Mouse (Mus musculus) Muller cell, postnatal 12 days (primary cell): ENCODE measurements around the gene Usf2.

Experiments used
- DNase-seq: peaks from one replicate; pipeline ENCODE4 v3.0.0-alpha.2; 2015; ENCODE audit errors: inconsistent ontology term

Usf2 gene

DNA sequence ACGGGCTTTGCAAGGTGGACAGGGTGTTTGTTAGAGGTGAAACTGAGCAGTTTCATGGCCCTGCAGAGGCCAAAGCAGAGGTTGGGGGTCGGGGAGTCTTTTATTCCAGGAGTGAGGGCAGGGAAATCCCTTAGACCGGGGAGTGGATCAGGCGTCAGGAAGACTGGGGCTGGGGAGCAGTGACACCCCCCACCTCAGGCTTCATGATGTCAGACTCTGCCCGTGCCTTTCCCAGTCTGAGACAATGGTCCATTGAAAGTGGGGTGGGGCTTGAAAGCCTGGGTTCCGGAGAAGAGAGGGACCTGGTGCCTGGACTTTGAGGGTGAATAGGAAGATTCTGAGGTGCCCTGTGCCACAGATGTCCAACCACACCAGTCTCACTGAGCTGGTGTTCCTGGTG, 39.9 kb downstream of the Usf2 start:
- DNase-seq = no peak

DNA sequence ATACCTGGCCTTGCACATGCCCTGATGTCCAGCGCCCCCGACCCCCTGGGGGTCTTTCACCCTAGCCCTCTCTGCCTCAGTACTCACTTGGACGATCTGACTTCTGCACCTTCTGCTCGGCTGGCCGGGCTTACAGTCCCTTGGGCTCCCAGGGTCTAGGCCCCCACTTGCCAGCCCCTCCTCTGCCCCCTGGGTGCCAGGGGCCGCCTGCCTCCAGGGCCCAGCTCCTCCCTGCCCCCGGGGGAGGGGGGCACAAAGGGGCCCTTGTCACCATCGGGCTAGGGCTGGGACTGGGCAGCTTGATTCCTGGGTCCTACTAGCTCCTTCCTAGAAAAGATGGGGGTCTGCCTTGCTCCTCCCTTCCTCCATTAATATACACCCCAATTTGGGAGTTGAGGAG, 41.9 kb downstream of the Usf2 start, which contains the start of gene Mag:
Mag (minus strand) TSS at position 142 of the 400 bp plus-strand sequence.
- no peak for DNase-seq

DNA sequence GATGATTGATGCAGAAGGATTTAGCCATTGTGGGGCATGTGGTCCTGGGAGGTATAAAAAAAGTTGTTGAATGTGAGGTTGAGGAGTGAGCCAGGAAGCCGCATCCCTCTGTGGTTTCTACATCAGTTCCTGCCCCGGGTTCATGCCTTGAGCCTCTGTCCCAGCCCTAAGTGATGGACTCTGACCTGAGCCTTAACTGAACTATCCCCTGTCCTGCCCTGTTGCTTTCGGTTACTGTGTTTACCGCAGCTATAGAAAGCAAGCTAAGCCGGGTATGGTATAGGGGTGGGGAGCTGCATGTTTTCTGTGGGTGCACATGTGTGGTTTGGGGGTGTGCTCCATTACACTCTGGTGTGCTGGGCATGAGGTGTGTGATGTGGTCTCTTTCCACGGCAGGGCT, 46.8 kb downstream of the Usf2 start:
- DNase-seq = no peak

DNA sequence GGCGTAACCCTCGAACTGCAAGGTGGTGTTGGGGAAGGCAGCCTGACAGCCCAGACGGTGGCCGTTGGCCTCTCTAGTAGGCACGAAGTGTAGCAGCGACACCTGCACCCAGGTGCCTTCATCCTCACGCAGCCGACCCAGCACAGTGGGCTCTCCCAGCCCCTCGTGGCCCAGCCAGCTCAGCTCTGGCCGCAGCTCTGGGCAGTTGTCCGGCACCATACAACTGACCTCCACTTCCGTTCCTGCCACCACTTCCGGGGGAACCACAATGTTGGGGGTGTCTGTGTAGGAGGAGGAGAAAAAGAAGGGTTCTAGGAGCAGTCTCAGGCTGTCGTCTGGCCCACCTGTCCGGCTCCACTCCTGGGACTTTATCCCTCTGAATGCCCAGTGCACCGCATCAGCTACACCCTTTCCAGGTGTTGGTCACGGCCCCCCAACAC, 47.6 kb downstream of the Usf2 start:
- DNase-seq = no peak

DNA sequence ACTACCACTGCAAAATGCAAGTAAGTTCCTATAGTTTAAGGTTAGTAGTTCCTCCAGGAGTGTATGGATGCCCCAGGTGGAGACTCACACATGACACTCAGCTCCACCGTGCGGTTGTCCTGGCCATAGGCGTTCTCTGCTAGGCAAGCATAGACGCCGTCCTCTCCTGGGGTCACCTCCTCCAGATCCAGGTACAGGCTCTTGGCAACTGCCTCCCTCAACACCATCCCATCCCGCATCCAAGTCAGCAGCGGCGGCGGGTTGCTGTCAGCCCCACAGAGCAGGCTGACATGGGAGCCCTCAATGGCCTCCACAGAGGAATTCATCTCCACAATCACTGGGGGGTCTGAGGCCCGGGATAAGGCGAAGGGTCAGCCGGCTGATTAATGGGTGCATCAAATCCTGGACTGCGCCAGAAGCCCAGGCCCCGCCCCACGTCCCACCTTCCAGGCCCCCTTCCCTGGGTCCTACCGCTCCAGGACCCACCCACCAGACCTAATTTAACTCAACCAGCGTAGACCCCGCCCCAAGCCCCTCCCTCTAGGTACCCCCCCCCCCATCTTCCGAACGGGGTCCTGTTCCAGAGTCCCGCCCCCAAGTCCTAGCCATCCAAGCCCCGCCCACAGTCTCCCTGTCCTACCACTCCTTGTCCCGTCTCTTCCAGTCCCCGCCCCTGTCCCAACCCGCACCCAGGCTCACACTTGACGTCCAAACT, 48.2 kb downstream of the Usf2 start:
- peak; percentile 14 for DNase-seq

DNA sequence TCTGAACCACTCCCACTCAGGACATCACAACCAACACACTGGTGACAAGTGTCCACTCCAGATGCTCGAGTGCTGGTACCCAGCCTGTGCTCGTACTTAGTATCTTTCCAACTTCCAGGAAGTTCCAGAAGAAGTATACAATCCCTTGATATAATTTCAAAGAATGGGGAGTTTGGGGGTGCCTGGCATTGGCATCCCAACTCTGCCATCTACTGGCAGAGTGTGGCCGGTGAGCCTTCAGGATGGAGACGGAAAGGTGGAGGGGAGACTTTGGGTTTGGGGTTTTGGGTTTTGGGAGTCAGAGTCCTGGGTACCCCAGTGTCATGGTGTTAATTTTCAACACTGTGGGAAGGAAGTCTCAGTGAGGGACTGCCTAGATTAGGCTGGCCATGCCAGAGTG, 52.6 kb downstream of the Usf2 start:
- DNase-seq = no peak
